In the genomic region with DNA sequence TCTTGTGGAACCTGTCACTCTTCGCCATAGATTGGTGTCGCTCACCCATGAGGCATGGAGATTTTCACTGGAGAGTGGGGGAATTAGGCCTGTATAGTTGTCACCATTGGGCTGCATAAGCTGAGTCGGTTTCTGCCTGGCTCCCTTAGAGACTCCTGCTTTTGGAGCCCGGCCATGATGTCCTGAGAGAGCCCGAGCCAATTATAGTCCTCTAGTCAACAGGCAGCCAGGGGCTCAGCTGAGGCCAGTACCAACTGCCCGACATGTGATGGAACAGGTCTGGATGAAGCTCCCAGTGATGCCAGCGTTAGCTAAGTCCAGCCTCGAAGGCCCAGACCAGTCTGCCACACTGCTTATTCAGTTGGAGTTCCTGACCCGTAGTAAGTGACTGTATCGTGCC, we compare ENCODE assay signal across 14 mouse cellular contexts. TPM values are rescaled to one million over a fixed set of nuclear protein-coding genes. Genes with fewer than 3 reads are reported as not detected.
DNase-seq lines count a peak whose midpoint lies in the region; ATAC-seq and TF ChIP-seq lines count a peak whose summit lies in the region.
"Had no signal": no experiment of that assay in that cellular context is flagged by ENCODE, and none has a peak within 500 bp of the region (broad histone marks: within the 10 kb centered on the region; RNA-seq: fewer than 3 reads in every experiment).

No protein-coding gene starts in this region.

- H3K4me2 ChIP-seq in intestine, postnatal 0 days (replicated peaks; ENCODE audit: low read depth), result no peak overlapping the region
- H3K4me2 ChIP-seq: embryonic facial prominence, embryonic 15.5 days; intestine, embryonic 15.5 days; liver, embryonic 13.5 days had no signal

- no peak overlapping the region for H3K4me3 ChIP-seq in heart, embryonic 10.5 days
- no peak overlapping the region for H3K4me3 ChIP-seq in intestine, postnatal 0 days (ENCODE audit: low read depth, low read length)
- H3K4me3 ChIP-seq: embryonic facial prominence, embryonic 15.5 days; intestine, embryonic 15.5 days; liver, embryonic 13.5 days; myocyte had no signal

- no peaks in the 10 kb centered on the region for H3K27me3 ChIP-seq in heart, embryonic 10.5 days (ENCODE audit: insufficient read depth, poor library complexity, severe bottlenecking)
- no peaks in the 10 kb centered on the region for H3K27me3 ChIP-seq in intestine, postnatal 0 days (replicated peaks; ENCODE audit: control insufficient read depth, insufficient read depth, low read length)
- H3K27me3 ChIP-seq: embryonic facial prominence, embryonic 15.5 days; intestine, embryonic 15.5 days; liver, embryonic 13.5 days had no signal

- no peak for ATAC-seq in intestine, postnatal 0 days
- ATAC-seq: forebrain, embryonic 14.5 days; intestine, embryonic 15.5 days had no signal

- no peak overlapping the region for H3K9ac ChIP-seq in intestine, postnatal 0 days (ENCODE audit: low read depth, low read length)
- H3K9ac ChIP-seq: embryonic facial prominence, embryonic 15.5 days; intestine, embryonic 15.5 days; liver, embryonic 13.5 days had no signal

- no peaks in the 10 kb centered on the region for H3K9me3 ChIP-seq in heart, embryonic 10.5 days
- H3K9me3 ChIP-seq in intestine, postnatal 0 days (ENCODE audit: control insufficient read depth), result no peaks in the 10 kb centered on the region
- H3K9me3 ChIP-seq: embryonic facial prominence, embryonic 15.5 days; intestine, embryonic 15.5 days; liver, embryonic 13.5 days had no signal

- WGBS in heart, embryonic 10.5 days, result 79% methylated on average over 10 of the region's 10 CpGs
- WGBS in intestine, postnatal 0 days, result 79% methylated on average over 10 of the region's 10 CpGs

- H3K27ac ChIP-seq in heart, embryonic 10.5 days, result no peak overlapping the region
- H3K27ac ChIP-seq in intestine, postnatal 0 days (ENCODE audit: low read depth, low read length), result no peak overlapping the region
- H3K27ac ChIP-seq: embryonic facial prominence, embryonic 15.5 days; intestine, embryonic 15.5 days; liver, embryonic 13.5 days had no signal

- H3K36me3 ChIP-seq in heart, embryonic 10.5 days, result no peaks in the 10 kb centered on the region
- H3K36me3 ChIP-seq in intestine, postnatal 0 days (ENCODE audit: control insufficient read depth, insufficient read depth), result no peaks in the 10 kb centered on the region
- H3K36me3 ChIP-seq: embryonic facial prominence, embryonic 15.5 days; intestine, embryonic 15.5 days; liver, embryonic 13.5 days had no signal

- no peak for TF ChIP-seq CTCF in intestine, postnatal 0 days (IDR thresholded peaks at IDR 0.05; ENCODE audit: low read depth)

- peaks cover 6% of the 10 kb centered on the region; the same call in 1 of the 2 replicates for H3K4me1 ChIP-seq in heart, embryonic 10.5 days
- H3K4me1 ChIP-seq in intestine, postnatal 0 days (replicated peaks; ENCODE audit: control insufficient read depth, insufficient read depth, low read length), result no peaks in the 10 kb centered on the region
- H3K4me1 ChIP-seq: embryonic facial prominence, embryonic 15.5 days; intestine, embryonic 15.5 days; liver, embryonic 13.5 days had no signal

- DNase-seq in heart, adult 11 months, result peak; percentile 97
- no peak for DNase-seq in heart, embryonic 10.5 days (ENCODE audit: low spot score)
- DNase-seq in right cerebral cortex, postnatal 4 days, result peak; percentile 46
- DNase-seq in right cerebral cortex, postnatal 25 days, result no peak
- peak; percentile 61 to 71 for DNase-seq in heart, adult 9 months (ENCODE audit: low spot score in 2 of 2)
- DNase-seq in spleen, postnatal 10 days (ENCODE audit: low spot score in 2 of 2), result no peak
- DNase-seq: kidney, postnatal 36 days; liver, embryonic 13.5 days; thymus, postnatal 36 days had no signal

RNA-seq across cellular contexts. Expression of a gene that starts 29.2 kb away (rescaled TPM):
- polyA plus RNA-seq in heart, embryonic 10.5 days (2016; fragmentation: Nextera tagmentation; extraction: Ambion mirVana), result 232 and 247 TPM in 2 replicates
- polyA plus RNA-seq in intestine, postnatal 0 days (2015; fragmentation: Nextera tagmentation; extraction: Ambion mirVana), result 69.4 and 72.9 TPM in 2 replicates

Comparison
In these comparisons a context has a peak if more than half of its experiments do, and no peak if none do; other contexts are left out.
1. DNase-seq: peak in heart, adult 11 months (single experiment), right cerebral cortex, postnatal 4 days (single experiment) and heart, adult 9 months (2 of 2); none in heart, embryonic 10.5 days (single experiment), right cerebral cortex, postnatal 25 days (single experiment) and spleen, postnatal 10 days (0 of 2).